Mouse (Mus musculus) embryonic fibroblast, embryonic 13.5 days (primary cell): ENCODE measurements around the gene Nav2. TPM values are rescaled to one million over a fixed set of nuclear protein-coding genes. Genes with fewer than 3 reads are reported as not detected.

Experiments used
- H3K27ac ChIP-seq: 2 replicates; pipeline ENCODE4 v1.5.1; 2012; ENCODE audit warnings: low read length, control low read depth, inconsistent platforms; ENCODE audit not compliant: insufficient read depth
- H3K4me1 ChIP-seq: 2 replicates; pipeline ENCODE4 v1.6.1; 2011; ENCODE audit warnings: low read length; ENCODE audit not compliant: control insufficient read depth, insufficient read depth
- H3K4me3 ChIP-seq: 2 replicates; pipeline ENCODE4 v1.5.1; 2011; ENCODE audit warnings: mild to moderate bottlenecking, control low read depth, low read length; ENCODE audit not compliant: insufficient read depth
- CTCF ChIP-seq: IDR thresholded peaks from 2 replicates; pipeline ENCODE4 v1.5.1; 2011; ENCODE audit warnings: mild to moderate bottlenecking, control low read depth, low read length, moderate library complexity, borderline replicate concordance; ENCODE audit not compliant: insufficient read depth
- POLR2A ChIP-seq: IDR thresholded peaks from 2 replicates; pipeline ENCODE4 v1.6.1; 2011; ENCODE audit warnings: low read depth, mild to moderate bottlenecking, control low read depth, low read length, moderate library complexity
- polyA plus RNA-seq: library from polyadenylated mRNA; stranded (reverse); fragments of >200 nt; gene quantifications from 2 replicates; pipeline ENCODE4 v1.2.4, GENCODE M21; 2011; ENCODE audit warnings: low read depth; ENCODE audit not compliant: missing spikeins, insufficient read length

Gene Nav2
- polyA plus RNA-seq, 1 experiment = 18.7 TPM

DNA sequence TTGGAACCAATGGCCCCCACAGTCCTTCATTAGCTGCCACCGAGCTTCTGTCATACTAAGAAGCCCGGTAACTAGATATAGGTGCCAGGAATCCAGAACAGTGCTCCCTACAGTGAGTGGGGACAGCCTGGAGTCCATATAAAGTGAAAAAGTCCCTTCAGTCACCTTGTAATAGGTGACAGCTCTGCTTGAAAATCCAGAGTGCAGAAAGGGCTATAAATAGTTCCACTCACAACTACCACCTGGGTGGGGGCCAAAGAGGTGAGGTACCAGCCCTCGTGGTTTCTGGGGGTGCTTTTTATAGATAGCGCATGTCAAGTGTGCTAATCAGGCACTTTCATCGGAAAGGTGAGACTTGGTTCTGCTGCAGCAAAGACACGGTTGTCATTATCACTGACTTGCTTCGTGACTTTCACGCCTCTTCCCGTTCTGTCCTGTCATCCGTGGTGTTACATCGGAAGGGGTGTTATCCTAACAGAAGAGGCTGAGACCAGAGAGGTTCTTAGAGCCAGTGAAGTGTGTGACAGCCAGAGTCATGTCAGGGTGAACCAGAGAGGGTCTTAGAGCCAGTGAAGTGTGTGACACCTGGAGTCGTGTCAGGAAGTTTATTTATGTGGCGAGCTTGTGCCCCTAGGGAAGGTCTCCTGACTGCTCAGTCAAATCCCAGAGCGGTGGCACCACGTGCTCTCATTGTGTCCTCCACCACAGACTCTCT lies 179.8 kb downstream of the Nav2 start:
- H3K4me1 ChIP-seq = 0 out of 2 replicates have a peak, but pooled peaks cover under 1% of the 10 kb centered on the region

DNA sequence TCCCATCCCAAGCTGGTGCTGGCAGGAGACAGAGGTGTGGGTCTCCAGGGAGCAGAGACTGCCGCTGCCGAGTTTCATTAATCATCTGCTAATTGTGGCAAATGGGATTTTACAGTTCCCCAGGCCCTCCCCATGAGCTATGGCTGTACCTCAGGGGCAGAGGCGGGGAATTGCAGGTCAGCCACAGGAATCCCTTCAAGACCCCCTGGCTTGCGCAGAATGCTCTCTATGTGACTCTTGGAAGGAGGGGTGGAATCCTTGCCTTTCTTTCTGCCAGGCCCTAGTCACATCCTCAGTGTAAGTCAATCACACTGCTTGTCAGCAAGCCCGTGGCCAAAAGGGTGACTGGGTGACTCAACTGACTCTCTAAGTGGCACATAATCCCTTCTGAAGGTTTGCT lies 182.9 kb downstream of the Nav2 start:
- Histone ChIP-seq H3K4me1 (peaks cover 8% of the 10 kb centered on the region; the same call in 1 of the 2 replicates), H3K4me3 (no peak overlapping the region), H3K27ac (no peak overlapping the region)
- TF ChIP-seq CTCF (no peak), POLR2A (no peak)

More for the DNA sequence above, 179.8 kb downstream of the Nav2 start:
- no peak overlapping the region for H3K4me3 ChIP-seq
- no peak overlapping the region for H3K27ac ChIP-seq
- TF ChIP-seq CTCF (no peak), POLR2A (no peak)

DNA sequence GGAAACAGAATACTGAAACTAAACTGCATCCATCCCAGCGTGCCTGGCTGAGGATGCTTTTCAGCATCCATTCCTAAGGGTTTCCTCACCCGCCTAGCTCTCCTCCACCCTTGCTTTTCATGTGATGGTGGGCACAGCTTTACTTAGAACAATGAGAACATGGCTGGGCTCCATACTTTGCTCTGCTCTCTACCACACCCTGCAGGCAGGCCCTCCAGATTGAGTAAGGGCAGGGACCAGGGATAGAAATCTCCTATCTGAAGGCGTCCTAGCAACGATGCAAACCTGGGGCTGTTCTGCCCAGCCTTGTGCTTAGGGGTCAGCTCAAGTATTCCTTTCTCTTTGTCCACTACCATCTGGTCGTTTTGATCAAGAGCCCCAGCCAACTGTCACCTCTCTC lies 183.4 kb downstream of the Nav2 start:
- no peak overlapping the region for H3K27ac ChIP-seq
- H3K4me3 ChIP-seq = no peak overlapping the region
- peaks cover 8% of the 10 kb centered on the region; the same call in 1 of the 2 replicates for H3K4me1 ChIP-seq
- TF ChIP-seq CTCF (no peak), POLR2A (no peak)

DNA sequence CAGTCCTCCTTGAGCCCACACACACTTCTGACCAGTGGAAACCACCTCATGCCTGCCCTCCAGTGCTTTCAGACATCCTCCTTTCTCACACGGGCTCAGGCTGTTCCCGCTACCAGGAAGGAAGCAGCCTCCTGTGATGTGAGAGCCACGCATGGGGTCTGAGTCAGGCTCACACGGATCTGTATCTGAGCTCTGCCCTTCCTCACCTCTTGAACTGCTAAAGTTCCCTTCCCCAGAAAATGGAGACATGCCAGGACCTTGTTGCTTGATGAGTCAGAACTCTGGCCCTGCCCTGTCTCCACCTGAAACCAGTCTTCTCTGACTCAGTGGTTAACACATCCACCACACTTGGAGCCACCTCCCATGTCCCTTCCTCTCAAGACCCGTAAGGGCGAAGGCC lies 185.1 kb downstream of the Nav2 start:
- TF ChIP-seq CTCF (no peak), POLR2A (no peak)
- peaks cover 8% of the 10 kb centered on the region; the same call in 1 of the 2 replicates for H3K4me1 ChIP-seq
- H3K4me3 ChIP-seq = no peak overlapping the region
- H3K27ac ChIP-seq = no peak overlapping the region

DNA sequence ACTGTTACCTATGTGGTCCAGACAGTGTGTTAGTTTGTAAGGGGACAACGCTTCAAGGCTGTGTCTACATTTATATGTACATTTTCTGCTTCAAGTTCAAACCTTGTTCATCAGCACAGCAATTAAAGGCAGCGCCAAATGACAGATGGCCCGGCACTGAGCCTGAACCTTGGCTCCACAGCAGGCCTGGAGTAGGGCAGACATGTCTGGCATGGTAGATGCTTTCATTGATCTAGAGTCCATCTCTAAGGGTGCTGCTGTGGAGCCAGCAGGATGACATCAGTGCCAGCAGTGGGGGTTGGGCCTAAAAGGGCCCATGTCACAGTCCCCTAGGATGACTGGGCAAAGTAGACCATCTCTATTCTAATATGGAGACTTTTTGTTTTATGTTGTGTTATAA lies 186.0 kb downstream of the Nav2 start:
- peaks cover 8% of the 10 kb centered on the region; the same call in 1 of the 2 replicates for H3K4me1 ChIP-seq
- TF ChIP-seq POLR2A (no peak), CTCF (no peak)
- no peak overlapping the region for H3K27ac ChIP-seq
- no peak overlapping the region for H3K4me3 ChIP-seq

DNA sequence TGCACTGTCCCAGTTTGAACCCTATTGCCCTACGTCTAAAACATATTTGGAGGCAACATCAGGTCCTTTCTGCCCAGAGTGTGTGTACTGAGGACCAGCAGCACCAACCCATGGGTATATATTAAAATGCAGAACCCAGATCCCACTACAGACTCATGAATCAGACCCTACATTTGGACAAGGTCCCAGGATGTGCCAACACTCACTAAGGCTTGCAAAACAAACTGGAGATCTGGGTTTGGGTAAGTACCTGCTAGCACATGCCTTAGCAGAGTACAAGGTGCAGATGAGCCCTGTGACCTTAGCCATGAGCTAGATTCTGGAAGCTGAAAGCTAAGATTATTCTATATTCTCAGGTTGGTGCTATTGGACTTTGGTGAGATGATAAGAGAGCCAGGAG lies 192.8 kb downstream of the Nav2 start:
- no peak overlapping the region for H3K27ac ChIP-seq
- TF ChIP-seq POLR2A (no peak), CTCF (no peak)
- H3K4me3 ChIP-seq = no peak overlapping the region
- no peaks in the 10 kb centered on the region for H3K4me1 ChIP-seq

DNA sequence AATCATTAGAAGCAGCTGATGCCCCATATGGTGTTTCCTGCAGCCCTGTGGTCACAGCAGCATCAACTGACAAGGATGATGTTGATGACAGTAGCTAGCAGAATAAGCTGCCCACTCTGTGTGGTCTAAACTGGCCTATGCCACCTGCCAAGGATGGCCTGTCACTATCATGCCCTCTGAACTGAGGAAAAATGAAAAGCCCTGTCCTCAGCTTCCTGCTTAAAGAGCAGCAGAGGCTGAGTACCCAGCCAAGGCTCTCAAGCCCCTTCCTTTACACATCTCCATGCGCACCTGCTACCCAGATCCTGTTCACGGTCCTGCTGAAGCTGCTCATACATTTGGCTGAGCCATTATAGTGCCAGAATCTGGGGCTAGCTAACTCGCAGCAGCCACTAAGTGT lies 193.7 kb downstream of the Nav2 start:
- TF ChIP-seq CTCF (no peak), POLR2A (no peak)
- Histone ChIP-seq H3K4me3 (no peak overlapping the region), H3K27ac (no peak overlapping the region), H3K4me1 (no peaks in the 10 kb centered on the region)

DNA sequence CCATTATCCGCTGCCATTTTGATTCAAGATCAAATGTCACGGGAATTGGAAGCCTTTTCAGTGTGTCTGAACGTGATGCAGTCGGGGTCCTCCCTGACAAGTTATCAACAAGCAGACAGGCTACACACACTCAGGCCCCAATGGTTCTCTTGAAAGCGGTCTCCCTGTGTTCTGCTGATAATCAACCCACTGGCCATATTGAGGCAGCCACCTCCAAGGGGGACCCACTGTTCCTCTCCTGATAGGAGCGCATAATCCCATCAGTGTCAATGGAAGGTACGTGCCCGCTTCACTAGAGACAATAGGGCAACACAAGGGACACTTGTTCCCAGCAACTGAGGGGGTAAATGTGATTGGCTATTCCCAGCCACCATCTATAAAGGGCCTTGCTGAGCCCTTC lies 195.9 kb downstream of the Nav2 start:
- 0 out of 2 replicates have a peak, but pooled peaks cover 2% of the 10 kb centered on the region for H3K4me1 ChIP-seq
- H3K4me3 ChIP-seq = no peak overlapping the region
- no peak overlapping the region for H3K27ac ChIP-seq
- TF ChIP-seq POLR2A (no peak), CTCF (no peak)

DNA sequence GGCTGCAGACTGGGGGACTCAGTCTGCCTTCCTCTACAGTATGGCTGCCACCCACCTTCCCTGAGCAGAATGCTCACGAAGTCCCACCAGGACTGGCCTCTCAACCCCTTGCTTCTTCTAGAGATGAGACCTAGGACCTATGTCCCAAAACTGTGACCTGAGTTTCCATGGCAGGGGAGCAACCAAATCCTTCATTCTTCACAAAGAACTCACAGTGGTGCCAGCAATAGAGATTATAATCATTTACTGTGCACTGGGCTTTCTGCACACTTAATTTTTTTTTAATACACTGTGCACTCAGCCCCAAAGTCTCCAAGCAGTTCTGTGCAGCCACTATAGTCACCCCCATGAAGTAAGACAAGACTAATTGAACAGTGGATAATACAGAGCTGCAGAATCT lies 196.3 kb downstream of the Nav2 start:
- Histone ChIP-seq H3K27ac (no peak overlapping the region), H3K4me1 (0 out of 2 replicates have a peak, but pooled peaks cover 2% of the 10 kb centered on the region), H3K4me3 (no peak overlapping the region)
- TF ChIP-seq CTCF (no peak), POLR2A (no peak)

DNA sequence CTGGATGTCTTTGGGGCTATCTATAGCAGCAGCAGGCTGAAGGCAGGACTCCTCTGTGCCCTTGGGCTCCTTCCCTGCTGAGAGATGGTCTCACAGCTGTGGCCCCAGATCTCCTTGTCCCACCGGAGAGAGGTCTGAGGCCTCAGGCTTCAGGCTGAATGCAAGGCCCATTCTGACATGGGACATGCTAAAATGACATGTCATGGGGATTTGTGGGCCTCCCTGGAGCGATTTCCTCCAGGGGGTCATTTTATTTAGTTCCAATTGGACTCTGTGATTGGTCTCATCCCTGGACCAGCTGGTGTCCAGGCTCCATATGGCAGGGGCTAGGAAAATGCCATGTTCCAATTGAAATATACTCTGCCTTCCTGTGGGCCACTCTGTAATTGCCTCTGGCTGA lies 197.0 kb downstream of the Nav2 start:
- Histone ChIP-seq H3K27ac (no peak overlapping the region), H3K4me1 (0 out of 2 replicates have a peak, but pooled peaks cover 2% of the 10 kb centered on the region), H3K4me3 (no peak overlapping the region)
- TF ChIP-seq POLR2A (no peak), CTCF (no peak)
